Mouse (Mus musculus) liver, adult (tissue): ENCODE measurements around the gene Tuba3b.

Source experiments
- GATA4 ChIP-seq: IDR thresholded peaks from 2 replicates; pipeline ENCODE4 v1.6.1; 2014; ENCODE audit warnings: mild to moderate bottlenecking, low read length; ENCODE audit not compliant: insufficient replicate concordance

Gene Tuba3b

DNA sequence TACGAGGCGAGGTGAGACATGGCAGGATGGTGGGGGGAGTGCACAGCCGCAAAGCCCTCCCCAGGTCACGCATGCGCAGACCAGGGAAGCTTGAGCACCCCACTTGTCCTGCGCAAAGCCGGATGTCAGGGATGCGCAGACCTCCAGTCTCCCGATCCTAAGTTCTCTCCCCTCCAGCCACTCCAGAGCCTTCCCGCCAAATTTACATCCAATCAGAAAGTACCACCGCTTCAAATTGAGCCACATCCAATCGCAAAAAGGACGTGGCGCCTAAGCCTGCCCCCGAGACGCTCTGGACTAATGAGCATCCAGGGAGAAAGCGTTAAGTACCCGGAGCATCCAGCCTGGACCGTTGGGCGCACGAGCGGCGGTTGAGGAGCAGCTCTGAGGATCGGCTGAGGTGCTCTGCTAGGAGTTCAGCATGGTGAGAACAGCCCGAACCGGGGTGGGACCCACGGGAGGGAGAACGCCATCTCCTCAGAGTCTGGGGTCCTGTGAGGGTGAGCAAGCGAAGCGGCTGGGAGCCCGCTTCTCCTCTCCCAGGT is at the start of gene Tuba3b:
Gene Tuba3b (plus strand): TSS at position 92 of the 545 bp plus-strand sequence.
- no peak for TF ChIP-seq GATA4

DNA sequence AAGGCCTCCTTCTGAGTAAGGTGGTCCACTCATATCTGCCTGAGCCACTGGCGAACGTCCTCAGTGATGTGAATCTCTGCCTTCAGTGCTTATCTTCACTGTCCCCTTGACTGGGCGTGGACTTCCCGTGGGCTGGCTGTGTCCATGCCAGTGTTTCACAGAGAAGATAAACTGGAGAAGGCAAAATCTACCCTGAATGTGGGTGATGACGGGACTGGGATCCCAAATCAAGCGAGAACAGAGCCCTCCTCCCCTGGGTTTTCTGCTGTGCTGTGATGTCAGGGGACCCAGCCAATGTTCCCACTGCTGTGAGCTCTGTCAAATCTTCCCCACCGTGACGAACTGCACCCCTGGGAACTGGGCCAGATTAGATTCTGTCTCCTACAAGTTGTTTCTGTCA is 48.3 kb upstream of the Tuba3b start:
- TF ChIP-seq GATA4 = no peak

- TF ChIP-seq GATA4 = no peak
Measured at GRCm38 (mm10) chr6:145567832-145568231, 47.7 kb upstream of the Tuba3b start.

- TF ChIP-seq GATA4 = no peak
Measured at GRCm38 (mm10) chr6:145568701-145569100, 46.9 kb upstream of the Tuba3b start.

- TF ChIP-seq GATA4 = no peak
Measured at GRCm38 (mm10) chr6:145573250-145574013, 42.1 kb upstream of the Tuba3b start.

DNA sequence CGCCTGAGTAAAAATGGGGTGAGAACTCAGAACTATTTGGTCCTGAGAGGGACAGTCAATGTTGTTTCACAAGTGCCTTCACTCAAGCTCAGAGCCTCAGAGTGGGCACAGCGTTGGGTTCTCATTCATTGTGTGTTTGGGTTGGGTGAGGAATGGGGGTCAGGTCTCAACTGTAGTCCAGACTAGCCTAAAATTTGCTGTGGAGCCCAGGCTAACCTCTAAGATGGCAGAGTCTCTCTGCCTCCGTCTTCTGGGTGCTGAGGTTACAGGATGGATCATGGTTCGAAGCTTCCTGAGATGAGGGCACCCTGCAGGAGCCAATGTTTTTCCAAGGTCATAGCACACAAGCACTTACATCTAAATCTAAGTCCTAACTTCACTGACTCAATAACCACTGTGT is 38.8 kb upstream of the Tuba3b start:
- no peak for TF ChIP-seq GATA4

- no peak for TF ChIP-seq GATA4
Measured at GRCm38 (mm10) chr6:145578457-145579185, 36.9 kb upstream of the Tuba3b start.

DNA sequence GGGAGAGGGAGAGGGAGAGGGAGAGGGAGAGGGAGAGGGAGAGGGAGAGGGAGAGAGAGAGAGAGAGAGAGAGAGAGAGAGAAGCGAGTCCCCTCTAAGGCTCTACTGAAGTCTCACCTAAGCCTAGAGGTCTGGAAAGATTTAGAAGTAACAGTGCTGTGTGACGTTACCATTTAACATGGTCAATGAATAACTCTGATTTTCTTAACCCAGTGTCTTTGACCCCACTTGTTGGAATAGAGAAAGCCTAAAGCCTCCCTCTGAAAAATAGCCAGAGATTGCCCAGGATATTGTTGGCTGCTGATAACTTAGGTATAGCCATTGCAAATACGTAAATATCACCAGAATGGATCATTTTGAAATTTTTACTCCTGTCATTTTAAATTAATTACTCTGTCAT is 35.8 kb upstream of the Tuba3b start:
- no peak for TF ChIP-seq GATA4

- TF ChIP-seq GATA4 = no peak
Measured at GRCm38 (mm10) chr6:145581366-145582170, 34.0 kb upstream of the Tuba3b start.

DNA sequence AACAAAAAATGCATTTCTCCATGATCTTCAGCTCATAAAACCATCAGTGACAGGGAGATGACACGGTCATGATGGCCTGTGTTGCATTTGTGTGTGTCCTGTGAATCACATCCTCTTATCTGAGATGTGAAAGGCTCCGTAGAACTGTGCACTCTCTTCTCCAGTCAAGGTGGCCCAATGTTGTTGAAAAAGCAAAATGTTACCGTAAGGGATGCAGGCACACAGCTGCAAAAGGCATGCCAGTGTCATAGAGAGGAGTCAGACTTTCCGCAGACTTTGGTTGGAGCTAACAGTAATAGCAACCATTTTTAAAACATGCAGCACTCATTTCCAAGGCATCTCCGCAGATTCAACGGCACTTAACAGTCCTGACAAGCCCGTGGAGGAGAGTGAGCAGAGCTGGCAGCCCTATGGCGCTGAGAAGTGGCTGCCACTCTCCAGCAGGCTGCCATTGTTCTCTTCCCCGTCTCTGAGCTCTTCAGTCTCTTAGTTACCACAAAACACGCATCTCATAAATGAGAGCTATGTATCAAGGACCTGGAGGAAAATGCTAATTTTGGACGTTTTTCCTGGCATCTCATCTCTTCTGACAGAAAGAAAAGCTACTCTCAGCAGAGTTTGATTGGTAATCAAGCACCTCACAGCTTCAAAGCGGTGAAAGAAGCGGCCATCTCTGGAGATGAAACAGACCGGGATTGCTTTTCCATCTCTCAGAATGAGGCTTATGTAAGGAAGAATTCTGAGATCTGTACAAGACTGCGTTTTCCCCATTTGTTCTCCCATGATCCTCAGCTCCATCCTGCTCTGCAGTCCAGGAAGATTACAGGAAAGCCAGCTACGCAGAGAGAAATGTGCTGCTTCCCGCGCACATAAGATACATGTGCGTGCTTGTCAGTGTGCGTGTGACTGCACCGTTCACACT is 30.2 kb upstream of the Tuba3b start:
- no peak for TF ChIP-seq GATA4

DNA sequence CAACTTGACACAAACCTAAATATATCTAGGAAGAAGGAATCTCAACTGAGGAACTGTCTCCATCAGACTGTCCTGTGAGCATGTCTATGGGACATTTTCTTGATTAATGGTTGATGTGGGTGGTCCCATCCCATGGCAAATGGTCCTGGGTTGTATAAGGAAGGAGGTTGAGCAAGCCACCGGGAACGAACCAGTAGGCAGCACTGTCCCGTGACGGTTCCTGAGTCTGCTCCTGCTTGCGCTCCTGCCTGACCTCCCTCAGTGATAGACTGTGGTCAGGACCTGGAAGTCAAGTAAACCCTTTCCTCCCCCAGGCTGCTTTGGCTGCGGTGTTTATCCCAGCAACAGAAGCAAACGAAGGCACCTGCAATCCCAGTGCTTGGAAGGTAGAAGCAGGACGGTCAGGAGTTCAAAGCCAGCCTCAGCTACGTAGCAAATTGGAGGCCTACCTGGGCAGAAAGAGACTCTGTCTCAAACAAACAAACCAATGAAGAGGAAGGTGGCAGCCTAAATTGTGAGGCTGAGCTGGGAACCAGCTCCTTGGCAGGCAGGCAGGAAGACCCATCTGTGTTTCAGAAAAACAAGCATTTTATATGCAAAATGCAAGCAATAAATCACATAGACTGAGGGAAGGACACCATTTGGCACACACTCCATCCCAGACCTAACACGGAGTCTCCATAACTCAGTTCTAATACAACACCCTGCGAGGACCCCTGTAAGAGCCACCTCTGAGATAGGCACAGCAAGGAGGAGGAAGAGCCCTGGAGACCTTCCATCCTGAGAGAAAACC is 24.9 kb upstream of the Tuba3b start:
- TF ChIP-seq GATA4 = no peak

DNA sequence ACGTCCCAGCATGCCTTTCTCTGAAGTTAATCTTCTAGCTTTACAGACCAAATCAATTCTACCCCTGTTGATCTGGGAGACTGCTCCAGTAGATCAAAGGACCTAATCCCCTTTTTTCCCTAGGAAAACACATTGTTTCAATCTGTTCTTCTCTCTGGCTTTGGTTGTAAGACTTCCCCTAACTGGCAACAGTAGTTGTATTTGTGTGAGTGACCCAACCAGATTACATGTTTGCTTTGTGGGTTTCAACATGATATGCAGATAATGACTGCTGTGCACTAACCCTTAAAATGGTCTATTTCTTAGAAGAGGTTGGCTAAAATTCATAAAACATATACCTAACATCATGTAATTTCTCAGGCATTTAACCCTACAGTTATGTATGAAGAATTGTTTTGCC is 24.0 kb upstream of the Tuba3b start:
- no peak for TF ChIP-seq GATA4

DNA sequence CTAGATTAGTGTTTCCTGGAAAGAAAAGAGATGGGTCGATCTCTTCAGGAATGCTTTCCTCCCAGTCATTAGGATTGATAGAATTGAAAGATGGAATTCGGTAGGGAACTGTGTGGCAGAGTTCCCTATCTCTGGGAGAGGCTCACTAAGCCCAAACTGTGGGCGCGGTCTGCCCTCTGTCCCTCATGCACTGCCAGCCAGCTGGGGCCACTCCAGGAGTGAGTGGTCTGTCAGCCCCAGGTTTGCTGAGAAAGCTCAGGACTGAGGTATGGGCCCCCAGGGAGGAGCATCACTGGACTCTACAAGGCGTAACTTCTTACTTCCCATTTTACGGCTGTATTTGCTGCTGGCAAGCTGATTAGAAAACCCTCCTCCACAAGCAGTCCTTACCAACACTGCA is 23.5 kb upstream of the Tuba3b start:
- TF ChIP-seq GATA4 = no peak
